Mouse (Mus musculus): ENCODE results near the gene Krtap28-10. TPM values are rescaled to one million over a fixed set of nuclear protein-coding genes. Genes with fewer than 3 reads are reported as not detected.

Gene Krtap28-10
- polyA plus RNA-seq (2015; fragmentation: Nextera tagmentation; extraction: Ambion mirVana): not detected in 2 replicates

GRCm38 (mm10) chr1:83042380-83042779, at the start of gene Krtap28-10:
Krtap28-10 (minus strand) TSS chr1:83042480.
- Histone ChIP-seq H3K4me1 (replicated peaks) (no peaks in the 10 kb centered on the region), H3K27me3 (no peaks in the 10 kb centered on the region; the same call in 1 of the 2 replicates), H3K36me3 (replicated peaks) (no peaks in the 10 kb centered on the region), H3K9me3 (replicated peaks) (no peaks in the 10 kb centered on the region), H3K27ac (replicated peaks) (no peak within 1 kb of the TSS), H3K4me2 (no peak within 1 kb of the TSS), H3K4me3 (replicated peaks) (no peak within 1 kb of the TSS), H3K9ac (no peak within 1 kb of the TSS)
- WGBS (ENCODE audit: insufficient replicate concordance): 62% methylated on average over 2 of the region's 2 CpGs
- ATAC-seq (ENCODE audit: insufficient read depth): no peak

GRCm38 (mm10) chr1:83091268-83091667, 49.0 kb upstream of the Krtap28-10 start:
- H3K27me3 ChIP-seq: no peaks in the 10 kb centered on the region
- H3K9me3 ChIP-seq (replicated peaks): no peaks in the 10 kb centered on the region
- no peak overlapping the region for H3K9ac ChIP-seq
- H3K4me3 ChIP-seq (replicated peaks): no peak overlapping the region
- 46% methylated on average over 3 of the region's 3 CpGs for WGBS (ENCODE audit: insufficient replicate concordance)
- no peak overlapping the region for H3K4me2 ChIP-seq
- no peaks in the 10 kb centered on the region for H3K36me3 ChIP-seq (replicated peaks)
- H3K4me1 ChIP-seq (replicated peaks): no peaks in the 10 kb centered on the region
- ATAC-seq (ENCODE audit: insufficient read depth): no peak
- no peak overlapping the region for H3K27ac ChIP-seq (replicated peaks)

DNA sequence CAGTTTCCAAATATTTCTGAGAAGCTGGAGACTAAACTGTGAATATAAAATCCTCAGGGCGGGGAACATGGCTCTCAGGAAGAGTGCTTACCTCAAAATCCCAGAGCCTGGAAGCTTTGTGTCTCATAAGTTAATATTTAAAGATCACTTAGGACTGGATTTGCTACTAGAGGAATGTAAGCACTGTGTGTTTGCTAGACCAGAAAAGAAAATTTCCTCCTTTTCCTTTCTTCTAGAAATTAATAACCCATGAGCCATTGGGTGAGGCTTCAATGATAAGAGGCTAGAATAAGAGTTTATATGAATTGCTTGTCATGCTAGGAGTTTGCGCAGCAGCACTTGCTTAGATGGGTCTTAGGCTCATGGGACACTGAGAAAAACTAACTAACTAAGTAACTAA, 42.5 kb upstream of the Krtap28-10 start:
- no peaks in the 10 kb centered on the region for H3K9me3 ChIP-seq (replicated peaks)
- no peaks in the 10 kb centered on the region for H3K36me3 ChIP-seq (replicated peaks)
- H3K9ac ChIP-seq: no peak overlapping the region
- no peak overlapping the region for H3K4me2 ChIP-seq
- ATAC-seq (ENCODE audit: insufficient read depth): no peak
- H3K4me3 ChIP-seq (replicated peaks): no peak overlapping the region
- WGBS (ENCODE audit: insufficient replicate concordance): 66% methylated on average over 2 of the region's 2 CpGs
- no peak overlapping the region for H3K27ac ChIP-seq (replicated peaks)
- H3K4me1 ChIP-seq (replicated peaks): no peaks in the 10 kb centered on the region
- no peaks in the 10 kb centered on the region for H3K27me3 ChIP-seq

DNA sequence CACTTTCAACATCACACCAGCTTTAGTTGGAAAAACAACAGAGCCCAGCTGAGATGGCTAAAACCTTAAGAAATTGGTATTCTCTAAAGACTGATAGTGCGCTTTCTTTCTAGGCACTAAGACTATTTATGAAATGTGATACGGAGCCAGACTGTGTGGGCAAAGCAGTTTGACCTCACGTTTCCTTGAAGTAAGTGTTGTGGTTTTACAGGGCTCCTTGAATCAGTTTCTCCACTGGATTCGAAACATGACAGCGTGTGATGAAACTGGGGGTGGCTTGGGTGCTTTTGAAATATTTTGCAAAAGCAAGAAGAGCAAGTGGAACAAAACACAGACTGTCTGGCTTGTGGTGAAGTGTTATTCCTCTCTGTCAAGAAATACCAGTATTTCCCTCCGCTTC, 34.7 kb upstream of the Krtap28-10 start:
- Histone ChIP-seq H3K4me2 (no peak overlapping the region), H3K27me3 (no peaks in the 10 kb centered on the region), H3K36me3 (replicated peaks) (no peaks in the 10 kb centered on the region), H3K27ac (replicated peaks) (no peak overlapping the region), H3K4me1 (replicated peaks) (no peaks in the 10 kb centered on the region), H3K9ac (no peak overlapping the region), H3K9me3 (replicated peaks) (no peaks in the 10 kb centered on the region), H3K4me3 (replicated peaks) (no peak overlapping the region)
- ATAC-seq (ENCODE audit: insufficient read depth): no peak
- 46% methylated on average over 6 of the region's 6 CpGs for WGBS (ENCODE audit: insufficient replicate concordance)

GRCm38 (mm10) chr1:83076190-83076917, 34.1 kb upstream of the Krtap28-10 start:
- WGBS (ENCODE audit: insufficient replicate concordance): 34% methylated on average over 11 of the region's 11 CpGs
- no peak overlapping the region for H3K4me3 ChIP-seq (replicated peaks)

GRCm38 (mm10) chr1:83075526-83076189, 33.4 kb upstream of the Krtap28-10 start:
- H3K36me3 ChIP-seq (replicated peaks): no peaks in the 10 kb centered on the region
- H3K4me3 ChIP-seq (replicated peaks): no peak overlapping the region
- H3K27ac ChIP-seq (replicated peaks): no peak overlapping the region
- no peak overlapping the region for H3K4me2 ChIP-seq
- H3K9me3 ChIP-seq (replicated peaks): no peaks in the 10 kb centered on the region
- H3K27me3 ChIP-seq: no peaks in the 10 kb centered on the region
- 29% methylated on average over 15 of the region's 15 CpGs for WGBS (ENCODE audit: insufficient replicate concordance)
- H3K9ac ChIP-seq: no peak overlapping the region
- no peaks in the 10 kb centered on the region for H3K4me1 ChIP-seq (replicated peaks)
- no peak for ATAC-seq (ENCODE audit: insufficient read depth)

More at GRCm38 (mm10) chr1:83076190-83076917, 34.1 kb upstream of the Krtap28-10 start:
- no peaks in the 10 kb centered on the region for H3K4me1 ChIP-seq (replicated peaks)
- H3K27ac ChIP-seq (replicated peaks): no peak overlapping the region
- no peak for ATAC-seq (ENCODE audit: insufficient read depth)
- no peak overlapping the region for H3K9ac ChIP-seq
- no peaks in the 10 kb centered on the region for H3K27me3 ChIP-seq
- H3K36me3 ChIP-seq (replicated peaks): no peaks in the 10 kb centered on the region
- H3K9me3 ChIP-seq (replicated peaks): no peaks in the 10 kb centered on the region
- H3K4me2 ChIP-seq: no peak overlapping the region

DNA sequence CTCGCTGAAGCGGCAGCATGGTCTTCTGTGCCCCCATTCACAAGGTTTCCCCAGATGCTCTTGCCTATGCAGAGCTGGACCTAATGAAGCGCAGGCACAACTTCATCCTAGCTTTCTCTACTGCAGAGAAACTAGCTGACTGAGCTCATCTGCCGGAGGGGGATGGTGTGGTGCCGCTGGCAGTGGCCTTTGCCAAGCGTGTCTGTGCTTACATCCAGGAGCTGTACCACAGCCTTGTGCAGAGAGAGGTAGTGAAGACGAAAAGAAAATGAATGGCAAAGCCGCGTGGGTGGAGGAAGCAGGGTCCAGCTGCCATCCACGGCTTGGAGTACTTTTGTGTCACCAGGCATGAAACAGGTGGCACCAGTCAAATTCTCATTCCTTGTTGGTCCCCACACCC, 24.9 kb upstream of the Krtap28-10 start:
- H3K4me3 ChIP-seq (replicated peaks): no peak overlapping the region
- 69% methylated on average over 10 of the region's 10 CpGs for WGBS (ENCODE audit: insufficient replicate concordance)
- H3K27me3 ChIP-seq: no peaks in the 10 kb centered on the region
- no peaks in the 10 kb centered on the region for H3K36me3 ChIP-seq (replicated peaks)
- H3K4me2 ChIP-seq: no peak overlapping the region
- H3K9me3 ChIP-seq (replicated peaks): no peaks in the 10 kb centered on the region
- ATAC-seq (ENCODE audit: insufficient read depth): no peak
- H3K4me1 ChIP-seq (replicated peaks): no peaks in the 10 kb centered on the region
- no peak overlapping the region for H3K27ac ChIP-seq (replicated peaks)
- H3K9ac ChIP-seq: no peak overlapping the region

GRCm38 (mm10) chr1:83066577-83066976, 24.3 kb upstream of the Krtap28-10 start:
- Histone ChIP-seq H3K4me3 (replicated peaks) (no peak overlapping the region), H3K27me3 (no peaks in the 10 kb centered on the region), H3K9ac (no peak overlapping the region), H3K9me3 (replicated peaks) (no peaks in the 10 kb centered on the region), H3K4me2 (no peak overlapping the region), H3K4me1 (replicated peaks) (no peaks in the 10 kb centered on the region), H3K27ac (replicated peaks) (no peak overlapping the region), H3K36me3 (replicated peaks) (no peaks in the 10 kb centered on the region)
- no peak for ATAC-seq (ENCODE audit: insufficient read depth)
- 67% methylated on average over 4 of the region's 4 CpGs for WGBS (ENCODE audit: insufficient replicate concordance)

DNA sequence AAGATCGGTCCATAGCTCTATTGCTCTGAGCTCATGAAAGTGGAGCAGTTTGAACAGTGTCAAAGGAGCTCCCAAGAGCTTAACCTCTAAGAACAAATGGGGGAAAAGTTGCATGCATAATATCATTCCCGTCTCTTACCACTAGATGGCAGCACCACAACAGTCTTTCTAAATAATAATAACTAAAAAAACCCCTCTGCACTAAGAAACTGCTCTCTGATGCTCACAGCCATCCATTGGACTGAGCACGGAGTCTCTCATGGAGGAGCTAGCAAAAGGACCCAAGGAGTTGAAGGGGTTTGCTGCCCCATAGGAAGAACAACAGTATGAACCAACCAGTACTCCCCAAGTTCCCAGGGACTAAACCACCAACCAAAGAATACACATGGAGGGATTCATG, 22.6 kb upstream of the Krtap28-10 start:
- no peaks in the 10 kb centered on the region for H3K4me1 ChIP-seq (replicated peaks)
- no peaks in the 10 kb centered on the region for H3K36me3 ChIP-seq (replicated peaks)
- no peak overlapping the region for H3K4me2 ChIP-seq
- no peak overlapping the region for H3K27ac ChIP-seq (replicated peaks)
- no peak overlapping the region for H3K9ac ChIP-seq
- WGBS (ENCODE audit: insufficient replicate concordance): 14% methylated on average over 3 of the region's 3 CpGs
- no peaks in the 10 kb centered on the region for H3K27me3 ChIP-seq
- ATAC-seq (ENCODE audit: insufficient read depth): no peak
- no peak overlapping the region for H3K4me3 ChIP-seq (replicated peaks)
- no peaks in the 10 kb centered on the region for H3K9me3 ChIP-seq (replicated peaks)

DNA sequence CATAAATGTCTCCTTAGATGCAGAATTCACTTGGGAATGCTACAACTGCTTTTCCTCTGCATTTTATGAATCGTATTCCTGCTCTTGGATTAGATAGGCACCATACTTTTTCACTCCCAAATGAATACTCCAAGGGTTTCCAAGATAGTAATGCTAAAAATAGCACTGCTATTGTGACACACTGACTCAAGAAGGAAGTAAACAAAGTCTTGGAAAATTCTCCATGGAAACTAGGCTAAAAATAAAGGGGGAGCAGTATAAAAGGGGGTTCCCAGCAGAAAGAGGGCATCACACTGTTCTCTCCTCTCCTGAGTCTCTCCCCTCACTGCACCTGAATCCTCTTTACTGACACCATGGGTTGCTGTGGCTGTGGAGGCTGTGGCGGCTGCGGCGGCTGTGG, 18.4 kb upstream of the Krtap28-10 start, which contains the start of gene Krtap28-13:
Gene Krtap28-13 (plus strand): TSS at position 288 of the 400 bp plus-strand sequence.
- Histone ChIP-seq H3K9ac (no peak within 1 kb of the TSS), H3K4me3 (replicated peaks) (no peak within 1 kb of the TSS), H3K4me1 (replicated peaks) (no peaks in the 10 kb centered on the region), H3K36me3 (replicated peaks) (no peaks in the 10 kb centered on the region), H3K4me2 (no peak within 1 kb of the TSS), H3K27ac (replicated peaks) (no peak within 1 kb of the TSS), H3K27me3 (no peaks in the 10 kb centered on the region), H3K9me3 (replicated peaks) (no peaks in the 10 kb centered on the region)
- WGBS (ENCODE audit: insufficient replicate concordance): 80% methylated on average over 4 of the region's 4 CpGs
- ATAC-seq (ENCODE audit: insufficient read depth): no peak

DNA sequence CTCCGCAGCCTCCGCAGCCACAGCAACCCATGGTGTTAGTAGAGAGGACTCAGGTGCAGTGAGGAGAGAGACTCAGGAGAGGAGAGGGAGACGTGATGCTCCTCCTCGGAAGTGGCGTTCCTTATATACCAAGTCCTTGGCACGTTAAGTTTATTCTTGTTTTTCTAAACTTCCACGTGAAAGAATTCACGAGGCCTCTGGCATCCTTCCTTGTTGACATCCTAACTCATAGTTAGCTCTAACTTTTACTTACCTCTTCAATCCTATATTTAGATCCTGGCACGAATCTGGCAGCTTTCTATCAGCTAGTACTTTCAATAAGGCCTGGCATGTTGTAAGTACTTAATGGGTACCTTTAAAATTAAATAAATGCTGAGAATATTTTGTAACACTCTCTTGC, 17.0 kb upstream of the Krtap28-10 start, which contains the start of gene A030005K14Rik:
Gene A030005K14Rik (minus strand): TSS at position 101 of the 400 bp plus-strand sequence.
- Histone ChIP-seq H3K9me3 (replicated peaks) (no peaks in the 10 kb centered on the region), H3K36me3 (replicated peaks) (no peaks in the 10 kb centered on the region), H3K27me3 (no peaks in the 10 kb centered on the region), H3K9ac (no peak within 1 kb of the TSS), H3K4me1 (replicated peaks) (no peaks in the 10 kb centered on the region), H3K27ac (replicated peaks) (no peak within 1 kb of the TSS), H3K4me3 (replicated peaks) (no peak within 1 kb of the TSS), H3K4me2 (no peak within 1 kb of the TSS)
- ATAC-seq (ENCODE audit: insufficient read depth): no peak
- 69% methylated on average over 9 of the region's 9 CpGs for WGBS (ENCODE audit: insufficient replicate concordance)

Measured in liver, embryonic 15.5 days (tissue).